Mouse (Mus musculus): ENCODE results near the gene Dirc2. TPM values are rescaled to one million over a fixed set of nuclear protein-coding genes. Genes with fewer than 3 reads are reported as not detected.

Gene Dirc2
- polyA plus RNA-seq, 1 experiment from 2014 or later, result 30.8 TPM

DNA sequence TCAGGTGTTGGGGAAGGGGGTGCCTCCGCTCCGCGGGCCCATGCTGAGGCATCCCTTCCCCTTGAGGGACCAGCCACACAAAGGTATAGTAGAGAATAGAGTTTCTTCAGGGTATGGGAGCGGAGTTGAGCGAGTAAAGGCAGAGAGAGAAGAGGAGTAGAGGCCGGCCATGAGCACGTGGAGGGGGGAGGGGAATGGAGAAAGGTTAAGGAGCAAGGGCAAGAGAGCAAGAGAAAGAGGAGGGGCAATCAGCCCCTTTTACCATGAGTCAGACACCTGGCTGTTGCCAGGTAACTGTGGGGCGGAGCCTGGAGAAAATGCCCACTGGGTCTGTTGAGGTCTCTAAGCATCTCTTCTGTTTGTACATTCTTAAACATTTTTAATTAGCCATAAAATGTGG, 2.0 kb upstream of the Dirc2 start:
- Histone ChIP-seq H3K4me1 (replicated peaks) (peaks cover 34% of the 10 kb centered on the region), H3K4me2 (peak overlapping the region; percentile 89), H3K9ac (peak overlapping the region; percentile 87), H3K36me3 (peaks cover 5% of the 10 kb centered on the region; the same call in 1 of the 2 replicates), H3K27ac (no peak overlapping the region), H3K27me3 (no peaks in the 10 kb centered on the region), H3K9me3 (no peaks in the 10 kb centered on the region), H3K4me3 (peak overlapping the region; percentile 79)
- ATAC-seq (ENCODE audit: low FRiP score), result no peak
- 15% methylated on average over 8 of the region's 8 CpGs for WGBS

- no peaks in the 10 kb centered on the region for H3K9me3 ChIP-seq
- peak within 1 kb of the TSS; percentile 95 for H3K9ac ChIP-seq
- H3K4me3 ChIP-seq, result peak within 1 kb of the TSS; percentile 79
- H3K4me1 ChIP-seq (replicated peaks), result peaks cover 34% of the 10 kb centered on the region
- H3K4me2 ChIP-seq, result peak within 1 kb of the TSS; percentile 89
- peak; percentile 82 for ATAC-seq (ENCODE audit: low FRiP score)
- H3K27ac ChIP-seq, result peak within 1 kb of the TSS; percentile 85
- H3K36me3 ChIP-seq, result peaks cover 5% of the 10 kb centered on the region; the same call in 1 of the 2 replicates
- under 1% methylated on average over 51 of the region's 51 CpGs for WGBS
- no peaks in the 10 kb centered on the region for H3K27me3 ChIP-seq
Observed at GRCm38 (mm10) chr16:35769878-35770657, 912 bp upstream of the Dirc2 start, which contains the start of gene Hspbap1. Gene Hspbap1 (plus strand): TSS chr16:35770375.

DNA sequence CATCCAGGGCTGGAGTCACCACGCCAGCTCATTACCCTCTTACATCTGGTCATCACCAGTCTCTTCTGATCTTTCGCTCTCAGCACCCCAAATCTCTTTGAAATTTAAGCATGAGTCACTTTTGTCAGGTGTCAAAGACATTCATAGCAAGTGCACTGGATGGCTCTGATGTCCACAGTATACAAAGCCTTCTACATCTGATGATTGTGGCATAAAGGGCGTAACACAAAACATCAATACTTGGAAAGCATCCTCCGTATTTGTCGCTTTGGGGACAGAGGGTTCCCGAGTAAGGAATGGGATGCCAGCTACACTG, 729 bp downstream of the Dirc2 start:
- no peak for ATAC-seq (ENCODE audit: low FRiP score)
- H3K4me1 ChIP-seq (replicated peaks), result peaks cover 34% of the 10 kb centered on the region
- peak overlapping the region; percentile 85 for H3K27ac ChIP-seq

GRCm38 (mm10) chr16:35766366-35766765, 2.8 kb downstream of the Dirc2 start:
- no peak overlapping the region for H3K4me2 ChIP-seq

More for the DNA sequence above, 729 bp downstream of the Dirc2 start:
- H3K9ac ChIP-seq, result peak overlapping the region; percentile 95
- no peaks in the 10 kb centered on the region for H3K27me3 ChIP-seq
- H3K36me3 ChIP-seq, result peaks cover 5% of the 10 kb centered on the region; the same call in 1 of the 2 replicates
- H3K4me2 ChIP-seq, result peak overlapping the region; percentile 89
- WGBS, result 33% methylated on average over 6 of the region's 6 CpGs
- no peaks in the 10 kb centered on the region for H3K9me3 ChIP-seq
- H3K4me3 ChIP-seq, result peak overlapping the region; percentile 79

DNA sequence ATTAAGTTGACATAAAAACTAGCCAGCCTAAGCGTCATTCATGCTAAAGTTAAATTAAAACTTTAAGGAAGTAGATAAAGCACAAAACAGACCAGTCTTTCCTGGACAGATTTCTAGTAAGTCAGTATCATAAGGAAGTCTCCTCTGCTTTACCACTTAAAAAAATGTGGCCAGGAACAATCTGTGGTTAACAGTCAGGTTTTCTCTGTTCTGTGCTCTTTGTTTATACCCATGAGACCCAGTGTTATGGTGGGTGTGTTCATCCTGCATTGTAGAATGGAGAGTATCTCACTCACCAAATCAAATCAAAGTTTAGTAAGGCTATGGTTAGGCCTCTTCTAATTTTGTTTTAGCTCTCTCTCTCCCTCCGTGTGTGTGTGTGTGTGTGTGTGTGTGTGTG, 3.7 kb downstream of the Dirc2 start:
- Histone ChIP-seq H3K4me2 (no peak overlapping the region), H3K4me1 (replicated peaks) (peaks cover 22% of the 10 kb centered on the region), H3K36me3 (no peaks in the 10 kb centered on the region), H3K27ac (no peak overlapping the region), H3K9me3 (no peaks in the 10 kb centered on the region), H3K9ac (no peak overlapping the region), H3K27me3 (no peaks in the 10 kb centered on the region), H3K4me3 (no peak overlapping the region)
- no peak for ATAC-seq (ENCODE audit: low FRiP score)
- WGBS, result 77% methylated on average over 2 of the region's 2 CpGs

More at GRCm38 (mm10) chr16:35766366-35766765, 2.8 kb downstream of the Dirc2 start:
- no peaks in the 10 kb centered on the region for H3K9me3 ChIP-seq
- H3K4me1 ChIP-seq (replicated peaks), result peaks cover 30% of the 10 kb centered on the region
- H3K27me3 ChIP-seq, result no peaks in the 10 kb centered on the region
- H3K9ac ChIP-seq, result no peak overlapping the region
- ATAC-seq (ENCODE audit: low FRiP score), result no peak
- WGBS, result 82% methylated on average over 3 of the region's 3 CpGs
- no peak overlapping the region for H3K27ac ChIP-seq
- H3K4me3 ChIP-seq, result no peak overlapping the region
- no peaks in the 10 kb centered on the region for H3K36me3 ChIP-seq

DNA sequence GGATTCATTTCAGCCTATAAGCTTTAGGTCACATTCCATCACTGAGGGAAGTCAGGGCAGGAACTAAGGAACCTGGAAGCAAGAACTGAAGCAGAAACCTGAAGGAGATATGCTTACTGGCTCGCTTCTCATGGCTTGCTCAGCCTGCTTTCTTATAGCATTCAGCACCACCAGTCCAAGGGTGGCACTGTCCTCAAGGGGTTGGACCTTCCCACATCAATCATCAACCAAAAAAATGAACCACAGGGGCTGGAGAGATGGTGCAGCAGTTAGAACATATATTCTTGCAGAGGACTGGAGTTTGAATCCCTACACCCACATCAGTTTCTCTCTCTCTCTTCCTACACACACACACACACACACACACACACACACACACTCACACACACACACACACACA, 4.2 kb downstream of the Dirc2 start:
- H3K27ac ChIP-seq, result no peak overlapping the region
- no peak for ATAC-seq (ENCODE audit: low FRiP score)
- H3K4me1 ChIP-seq (replicated peaks), result peaks cover 22% of the 10 kb centered on the region
- no peaks in the 10 kb centered on the region for H3K36me3 ChIP-seq
- 77% methylated on average over 1 of the region's 1 CpGs for WGBS
- H3K4me2 ChIP-seq, result no peak overlapping the region
- H3K4me3 ChIP-seq, result no peak overlapping the region
- H3K27me3 ChIP-seq, result no peaks in the 10 kb centered on the region
- no peaks in the 10 kb centered on the region for H3K9me3 ChIP-seq
- no peak overlapping the region for H3K9ac ChIP-seq

DNA sequence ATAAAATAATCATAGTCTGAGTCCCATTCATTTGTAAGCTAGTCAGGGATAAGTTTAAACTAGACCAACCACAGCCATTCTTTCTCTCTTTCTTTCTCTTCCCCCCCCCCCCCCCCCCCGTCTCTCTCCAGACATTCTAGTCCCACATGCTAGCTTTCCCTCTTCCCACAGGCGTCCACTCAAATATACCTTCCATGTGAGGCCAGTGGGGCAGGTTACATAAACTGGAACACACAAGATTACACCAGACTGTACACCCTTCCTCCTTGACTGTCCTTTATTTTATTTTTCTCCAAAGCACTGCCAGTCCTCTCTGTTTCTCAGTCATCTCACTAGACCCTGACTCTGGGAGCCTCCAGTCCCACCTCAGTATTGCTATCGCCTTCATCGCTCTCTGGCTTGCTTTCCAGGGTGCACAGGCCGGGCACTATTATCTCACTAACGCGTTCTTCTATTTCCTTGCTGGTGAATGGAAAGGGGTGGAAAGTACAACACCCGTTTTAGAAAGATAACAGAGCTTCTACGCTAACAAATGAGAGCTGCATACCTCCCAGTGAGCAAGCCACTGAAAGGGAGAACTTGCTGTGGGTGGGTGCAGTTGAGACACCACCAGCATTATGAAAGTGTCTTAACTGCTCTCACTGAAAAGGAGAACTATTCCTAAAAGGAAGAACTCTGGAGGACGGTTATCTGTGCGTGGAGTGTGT, 5.4 kb downstream of the Dirc2 start:
- 77% methylated on average over 11 of the region's 11 CpGs for WGBS
- no peak overlapping the region for H3K4me2 ChIP-seq
- H3K27me3 ChIP-seq, result no peaks in the 10 kb centered on the region
- no peak for ATAC-seq (ENCODE audit: low FRiP score)
- H3K9ac ChIP-seq, result no peak overlapping the region
- H3K9me3 ChIP-seq, result no peaks in the 10 kb centered on the region
- no peak overlapping the region for H3K4me3 ChIP-seq
- no peaks in the 10 kb centered on the region for H3K36me3 ChIP-seq
- no peak overlapping the region for H3K27ac ChIP-seq
- peaks cover 22% of the 10 kb centered on the region for H3K4me1 ChIP-seq (replicated peaks)

GRCm38 (mm10) chr16:35759401-35759800, 9.8 kb downstream of the Dirc2 start:
- no peak overlapping the region for H3K9ac ChIP-seq
- no peak overlapping the region for H3K27ac ChIP-seq
- no peak overlapping the region for H3K4me2 ChIP-seq
- H3K9me3 ChIP-seq, result no peaks in the 10 kb centered on the region
- no peak for ATAC-seq (ENCODE audit: low FRiP score)
- no peaks in the 10 kb centered on the region for H3K36me3 ChIP-seq
- H3K27me3 ChIP-seq, result no peaks in the 10 kb centered on the region
- peaks cover 10% of the 10 kb centered on the region for H3K4me1 ChIP-seq (replicated peaks)
- 91% methylated on average over 5 of the region's 5 CpGs for WGBS
- H3K4me3 ChIP-seq, result no peak overlapping the region

- no peak for ATAC-seq (ENCODE audit: low FRiP score)
- Histone ChIP-seq H3K36me3 (no peaks in the 10 kb centered on the region), H3K4me3 (no peak overlapping the region), H3K4me1 (replicated peaks) (peaks cover 10% of the 10 kb centered on the region), H3K9me3 (no peaks in the 10 kb centered on the region), H3K27ac (no peak overlapping the region), H3K4me2 (no peak overlapping the region), H3K9ac (no peak overlapping the region), H3K27me3 (no peaks in the 10 kb centered on the region)
- 91% methylated on average over 9 of the region's 9 CpGs for whole genome bisulfite sequencing
Observed at GRCm38 (mm10) chr16:35756697-35757096, 12.5 kb downstream of the Dirc2 start.

DNA sequence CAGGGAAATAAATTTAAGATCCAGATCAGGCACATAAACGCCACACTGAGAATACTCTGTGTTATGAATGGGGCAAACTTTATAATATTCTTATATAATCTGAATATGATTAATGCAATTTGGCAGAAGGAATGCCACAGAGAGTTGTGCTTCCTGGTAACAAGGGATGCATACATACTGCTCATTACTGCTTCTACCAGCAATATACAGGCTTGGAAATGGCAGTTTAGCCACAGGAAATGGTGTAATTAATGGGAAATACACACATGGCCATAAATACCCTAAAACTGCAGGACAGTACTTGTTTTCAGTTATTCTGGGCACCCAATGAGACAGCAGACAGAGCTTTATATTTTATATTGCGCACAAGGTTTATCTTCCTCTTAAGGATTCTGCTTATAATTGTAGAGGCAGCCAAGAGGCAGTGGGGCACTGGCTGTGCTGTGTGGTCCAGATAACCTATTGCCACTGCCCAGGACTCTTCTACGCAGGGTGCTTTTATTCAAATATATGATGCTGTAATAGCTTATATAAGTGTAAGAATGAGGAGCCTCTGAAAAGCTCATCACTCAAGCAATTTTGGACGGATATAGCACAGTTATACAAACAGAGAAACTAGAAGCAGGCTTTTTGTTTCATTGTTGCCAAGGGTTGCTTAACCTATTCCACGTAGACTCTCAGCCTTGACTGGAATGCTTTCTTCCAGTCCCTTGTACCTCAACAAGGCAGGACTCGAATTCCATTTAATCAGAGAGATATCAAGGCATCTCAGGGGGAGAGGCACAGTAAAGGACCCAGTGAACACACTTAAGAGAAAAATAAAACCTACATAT, 13.4 kb downstream of the Dirc2 start:
- Histone ChIP-seq H3K4me2 (no peak overlapping the region), H3K36me3 (no peaks in the 10 kb centered on the region), H3K9me3 (no peaks in the 10 kb centered on the region), H3K27me3 (no peaks in the 10 kb centered on the region), H3K9ac (no peak overlapping the region), H3K4me3 (no peak overlapping the region), H3K27ac (no peak overlapping the region), H3K4me1 (replicated peaks) (peaks cover 10% of the 10 kb centered on the region)
- ATAC-seq (ENCODE audit: low FRiP score), result no peak; the same call in 1 of the 2 replicates
- 79% methylated on average over 6 of the region's 6 CpGs for WGBS

DNA sequence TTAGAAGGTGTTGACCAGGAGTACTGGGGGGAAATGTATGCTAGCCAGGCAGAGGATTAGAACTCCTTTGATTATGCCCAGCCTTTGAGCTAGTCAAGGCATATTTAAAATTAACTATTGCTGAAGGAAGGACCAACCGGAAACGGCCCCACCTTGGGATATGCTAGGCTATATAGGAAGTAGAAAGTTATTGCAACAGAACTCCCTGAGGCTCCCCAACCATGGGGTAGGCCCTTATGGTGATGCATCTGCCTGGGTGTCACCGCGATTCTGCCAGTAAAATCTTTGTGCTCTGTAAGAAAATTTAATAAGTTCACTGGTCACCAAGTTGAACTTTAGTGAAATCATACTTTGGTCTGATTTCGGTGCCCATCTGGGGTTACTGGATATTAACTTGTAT, 15.2 kb downstream of the Dirc2 start:
- no peak overlapping the region for H3K9ac ChIP-seq
- no peak overlapping the region for H3K4me3 ChIP-seq
- H3K27me3 ChIP-seq, result no peaks in the 10 kb centered on the region
- H3K9me3 ChIP-seq, result no peaks in the 10 kb centered on the region
- peaks cover 10% of the 10 kb centered on the region for H3K4me1 ChIP-seq (replicated peaks)
- 94% methylated on average over 5 of the region's 5 CpGs for WGBS
- H3K4me2 ChIP-seq, result no peak overlapping the region
- no peak overlapping the region for H3K27ac ChIP-seq
- no peaks in the 10 kb centered on the region for H3K36me3 ChIP-seq
- ATAC-seq (ENCODE audit: low FRiP score), result no peak

- Histone ChIP-seq H3K27me3 (no peaks in the 10 kb centered on the region), H3K4me1 (replicated peaks) (peaks cover 15% of the 10 kb centered on the region), H3K9ac (no peak overlapping the region), H3K9me3 (no peaks in the 10 kb centered on the region), H3K27ac (no peak overlapping the region), H3K4me2 (no peak overlapping the region), H3K4me3 (no peak overlapping the region), H3K36me3 (no peaks in the 10 kb centered on the region; the same call in 1 of the 2 replicates)
- WGBS, result 90% methylated on average over 4 of the region's 4 CpGs
- no peak for ATAC-seq (ENCODE audit: low FRiP score)
Observed at GRCm38 (mm10) chr16:35751841-35752240, 17.3 kb downstream of the Dirc2 start.
